Mouse (Mus musculus) Patski (cell line): ENCODE measurements around the gene Ccng2. TPM values are rescaled to one million over a fixed set of nuclear protein-coding genes. Genes with fewer than 3 reads are reported as not detected.

Experiments used
- ATAC-seq: fragments of 100-300 bp; one replicate; pipeline ENCODE4 v1.8.0; 2021
- CTCF ChIA-PET: fragments of 350-600 bp; sonication (Branson Sonifier 250); formaldehyde crosslinking; loops from one replicate; lab custom pipeline; 2022; ENCODE audit warnings: inconsistent platforms; lab: Charles Lee
- POLR2A ChIA-PET: fragments of 350-600 bp; sonication (Branson Sonifier 250); formaldehyde crosslinking; loops from one replicate; lab custom pipeline; 2022; ENCODE audit warnings: antibody characterized with exemption, inconsistent platforms; lab: Charles Lee
- DNase-seq: peaks from one replicate; pipeline ENCODE4 v3.0.0-alpha.2; 2011; ENCODE audit warnings: low read depth, low spot score
- H3K27me3 ChIP-seq: fragments of 371-371 bp; one replicate; pipeline ENCODE4 v1.5.1; 2021
- CTCF ChIP-seq: fragments of 100-300 bp; IDR thresholded peaks from one replicate; pipeline ENCODE4 v1.5.1; 2021
- in situ Hi-C: fragments of 300-500 bp; cut with MboI; formaldehyde crosslinking; loops from 3 replicates; pipeline ENCODE4 v1.11.1; 2018; ENCODE audit warnings: low pct_unique_long_range_greater_than_20kb, mixed read lengths
- polyA plus RNA-seq: library from polyadenylated mRNA; unstranded; gene quantifications from one replicate; pipeline ENCODE4 v1.2.3, GENCODE M21; 2021

The Ccng2 gene
- polyA plus RNA-seq, 1 experiment from 2014 or later, result 53.8 TPM

DNA sequence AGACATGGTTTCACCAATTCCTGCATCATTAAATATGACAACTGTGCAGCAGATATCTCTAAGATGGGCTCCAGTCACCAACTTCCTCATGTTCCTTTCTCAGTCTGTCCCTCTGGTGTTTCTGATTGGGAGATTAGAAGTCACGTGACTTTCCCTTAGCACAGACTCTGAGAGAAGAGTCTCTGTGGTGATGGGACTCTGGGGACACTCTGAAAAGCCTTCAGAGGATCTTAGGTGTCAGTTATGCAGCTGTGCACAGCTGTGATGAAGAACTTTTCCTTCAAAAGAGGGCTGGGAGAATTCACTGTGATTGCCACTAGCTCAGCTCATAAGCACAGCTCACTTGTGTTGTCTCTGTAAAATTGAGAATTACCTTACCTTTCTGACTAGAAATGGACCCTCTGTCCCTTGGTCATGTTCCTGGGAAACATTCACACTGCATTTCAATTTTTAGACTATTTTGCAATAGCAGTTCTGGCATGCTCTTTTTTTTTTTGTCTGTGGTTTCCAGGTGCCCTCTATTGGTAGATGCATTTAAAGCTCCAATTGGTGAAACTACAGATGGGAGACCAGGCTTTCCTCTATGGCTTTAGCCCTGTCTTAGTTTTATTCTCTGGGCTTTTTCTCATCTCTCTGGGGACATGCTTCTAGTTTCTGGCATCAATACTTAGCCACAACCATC is 56.4 kb downstream of the Ccng2 start:
- ChIA-PET CTCF (interaction anchor here (0.6 to 2.8 kb wide), 20 partner anchors 15 to 644 kb away, joined by 3 to 14 read pairs (median 4); no protein-coding TSS in a partner anchor), POLR2A (no interaction called here)
- DNase-seq (no peak), ATAC-seq (peak; percentile 67)
- H3K27me3 ChIP-seq, result peaks cover 3% of the 10 kb centered on the region
- in situ Hi-C loops, result no loop called here
- peak; percentile 72 for TF ChIP-seq CTCF

Other genes starting within 250 kb of the Ccng2 start
- 0.18 TPM for gene Sowahb, start 222.2 kb upstream of the Ccng2 start, polyA plus RNA-seq
- 335 TPM for gene Sept11, start 173.8 kb upstream of the Ccng2 start, polyA plus RNA-seq
- 239 TPM for gene Ccni, start 60.8 kb upstream of the Ccng2 start, polyA plus RNA-seq
- gene 2010109A12Rik, start 60.7 kb upstream of the Ccng2 start, polyA plus RNA-seq, result 0.17 TPM